Mouse (Mus musculus): ENCODE measurements around the gene Cyp2c66. TPM values are rescaled to one million over a fixed set of nuclear protein-coding genes. Genes with fewer than 3 reads are reported as not detected.
"Not testable (repeated sequence)": the region's sequence is repeated elsewhere in the genome, so short reads cannot be mapped to it uniquely, and the experiment has no call there.

The Cyp2c66 gene
- not detected in 2 replicates for polyA plus RNA-seq (2012; ENCODE audit: insufficient read depth, insufficient read length, missing spikeins)

GRCm38 (mm10) chr19:39113644-39114043, at the start of gene Cyp2c66:
TSS of gene Cyp2c66 (plus strand) at chr19:39113898.
- Histone ChIP-seq H3K4me1 (ENCODE audit: control insufficient read depth, insufficient read depth, low read length) (no peaks in the 10 kb centered on the region), H3K27ac (ENCODE audit: insufficient read depth, low read depth, low read length) (no peak within 1 kb of the TSS), H3K4me3 (ENCODE audit: insufficient read depth, low read length) (no peak within 1 kb of the TSS)
- no peak for TF ChIP-seq POLR2A (IDR thresholded peaks at IDR 0.05; ENCODE audit: borderline replicate concordance, low read depth, low read length)
- no peak for TF ChIP-seq CTCF (IDR thresholded peaks at IDR 0.05; ENCODE audit: low read depth, low read length)

GRCm38 (mm10) chr19:39098779-39099178, 14.9 kb upstream of the Cyp2c66 start:
- H3K4me3 ChIP-seq (ENCODE audit: insufficient read depth, low read length); H3K27ac ChIP-seq (ENCODE audit: insufficient read depth, low read depth, low read length): not testable (repeated sequence)

GRCm38 (mm10) chr19:39156836-39157235, 43.1 kb downstream of the Cyp2c66 start:
- not testable (repeated sequence) for H3K4me3 ChIP-seq (ENCODE audit: insufficient read depth, low read length); H3K4me1 ChIP-seq (ENCODE audit: control insufficient read depth, insufficient read depth, low read length)

More at GRCm38 (mm10) chr19:39098779-39099178, 14.9 kb upstream of the Cyp2c66 start:
- not testable (repeated sequence) for H3K4me1 ChIP-seq (ENCODE audit: control insufficient read depth, insufficient read depth, low read length)

More at GRCm38 (mm10) chr19:39156836-39157235, 43.1 kb downstream of the Cyp2c66 start:
- H3K27ac ChIP-seq (ENCODE audit: insufficient read depth, low read depth, low read length): not testable (repeated sequence)

Other genes with a start within 250 kb of the Cyp2c66 start
- 18.2 and 19.5 TPM in 2 replicates for gene Hells, start 183.0 kb upstream of the Cyp2c66 start, polyA plus RNA-seq (2012; ENCODE audit: insufficient read depth, insufficient read length, missing spikeins)
- not detected in 2 replicates for gene Cyp2c55, start 106.9 kb upstream of the Cyp2c66 start, polyA plus RNA-seq (2012; ENCODE audit: insufficient read depth, insufficient read length, missing spikeins)
- gene Cyp2c65, start 52.9 kb upstream of the Cyp2c66 start, polyA plus RNA-seq (2012; ENCODE audit: insufficient read depth, insufficient read length, missing spikeins): not detected in 2 replicates
- gene Cyp2c29, start 155.5 kb downstream of the Cyp2c66 start, polyA plus RNA-seq (2012; ENCODE audit: insufficient read depth, insufficient read length, missing spikeins): not detected in 2 replicates

Data from bone marrow macrophage, adult 2 months (primary cell).